Mouse (Mus musculus) thymus, postnatal 36 days (tissue): ENCODE results near the gene Grin2b.
"Not testable (repeated sequence)": the region's sequence is repeated elsewhere in the genome, so short reads cannot be mapped to it uniquely, and the experiment has no call there.

Source experiments
- DNase-seq, 2 experiments: peaks; one replicate each; pipeline ENCODE4 v3.0.0; 2022; ENCODE audit warnings: mixed read lengths in 2 of 2

The Grin2b gene

DNA sequence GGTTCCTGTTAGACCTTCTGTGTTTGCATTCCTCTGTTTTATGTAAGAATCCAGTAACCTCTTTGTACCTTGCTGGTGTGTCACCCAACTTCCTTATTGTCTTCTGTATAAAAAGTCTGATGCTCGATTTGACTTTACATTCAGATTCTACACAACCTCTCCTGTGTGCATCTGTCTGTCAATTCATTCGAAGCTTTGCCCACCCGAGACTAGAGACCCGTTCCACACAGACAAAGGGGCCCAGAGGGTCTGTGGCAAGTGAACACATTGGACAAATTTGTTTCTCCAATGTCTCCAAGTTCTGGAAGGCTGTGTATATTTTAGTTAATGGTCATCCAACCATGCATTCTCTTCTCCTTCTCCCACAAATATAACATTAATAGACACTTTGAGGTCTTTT lies 491.9 kb downstream of the Grin2b start:
- not testable (repeated sequence) for DNase-seq

GRCm38 (mm10) chr6:135680105-135680710 lies 493.1 kb downstream of the Grin2b start:
- DNase-seq, result no peak

DNA sequence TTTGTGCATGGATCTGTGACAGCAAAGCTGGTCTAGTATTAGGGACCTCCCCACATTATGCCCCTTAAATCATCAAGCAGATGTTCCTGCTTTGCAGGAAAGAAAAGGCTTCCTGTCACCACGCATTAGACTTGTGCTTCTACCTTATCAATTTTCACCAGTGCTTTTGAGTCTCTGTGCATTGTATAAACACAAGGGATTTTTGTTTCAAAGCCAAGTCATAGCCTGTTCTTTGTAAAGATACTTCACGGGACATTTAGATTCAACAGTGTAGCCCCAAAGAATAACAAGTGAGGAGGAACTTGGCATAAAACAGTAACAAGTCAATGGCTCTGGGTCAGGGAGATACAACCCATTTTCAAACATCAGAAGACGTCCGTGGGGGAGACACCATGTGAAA lies 498.9 kb downstream of the Grin2b start:
- DNase-seq, result no peak

- no peak for DNase-seq
Measured at GRCm38 (mm10) chr6:135672003-135672402, 501.3 kb downstream of the Grin2b start.
